8 mouse cellular contexts compared by ENCODE assay signal in the genomic region with DNA sequence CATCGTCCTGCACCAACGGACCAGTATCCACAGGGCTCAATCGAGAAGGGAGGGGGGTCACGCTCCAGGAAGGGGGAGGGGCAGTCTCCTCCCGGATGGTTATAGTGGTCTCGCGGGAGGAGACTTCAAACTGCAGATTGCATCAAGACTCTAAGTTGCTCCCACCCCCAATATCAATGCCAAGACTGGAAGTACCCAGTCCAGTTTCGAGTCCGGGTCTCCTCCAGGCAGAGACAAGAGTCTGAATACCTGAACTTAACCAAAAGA. TPM values are rescaled to one million over a fixed set of nuclear protein-coding genes. Genes with fewer than 3 reads are reported as not detected.
DNase-seq lines count a peak whose midpoint lies in the region; ATAC-seq and TF ChIP-seq lines count a peak whose summit lies in the region.

A gene (minus strand): TSS at position 74 of the 267 bp plus-strand sequence.

- TF ChIP-seq CTCF in E14TG2a.4 (conservative IDR thresholded peaks at IDR 0.05; ENCODE audit: low read length): no peak
- TF ChIP-seq CTCF in forebrain, postnatal 0 days (IDR thresholded peaks at IDR 0.05; ENCODE audit: low read depth): no peak
- no peak for TF ChIP-seq CTCF in liver, embryonic 14.5 days (IDR thresholded peaks at IDR 0.05; ENCODE audit: low read depth)

- intact Hi-C loops in heart, postnatal 25 days (cut with DNase I): loop anchor here (2.0 kb wide), 1 partner anchor 96 kb away; no protein-coding TSS in a partner anchor

- H3K9me3 ChIP-seq in heart, embryonic 14.5 days (ENCODE audit: control insufficient read depth, low read length): peaks cover 5% of the 10 kb centered on the region; the same call in 1 of the 2 replicates
- no peaks in the 10 kb centered on the region for H3K9me3 ChIP-seq in E14TG2a.4 (ENCODE audit: low read length)
- no peaks in the 10 kb centered on the region for H3K9me3 ChIP-seq in forebrain, postnatal 0 days (ENCODE audit: low read length)
- no peaks in the 10 kb centered on the region for H3K9me3 ChIP-seq in liver, embryonic 14.5 days (ENCODE audit: control insufficient read depth, low read length)

- WGBS in heart, embryonic 14.5 days: 5% methylated on average over 9 of the region's 9 CpGs
- whole genome bisulfite sequencing in forebrain, postnatal 0 days: 5% methylated on average over 9 of the region's 9 CpGs
- 6% methylated on average over 9 of the region's 9 CpGs for WGBS in liver, embryonic 14.5 days (ENCODE audit: insufficient replicate concordance)

- H3K4me2 ChIP-seq in heart, embryonic 14.5 days (ENCODE audit: low read length): peak within 1 kb of the TSS; percentile 57
- H3K4me2 ChIP-seq in forebrain, postnatal 0 days (ENCODE audit: low read depth): no peak within 1 kb of the TSS
- H3K4me2 ChIP-seq in liver, embryonic 14.5 days (ENCODE audit: low read depth): peak within 1 kb of the TSS; percentile 30

- H3K4me3 ChIP-seq in heart, embryonic 14.5 days (ENCODE audit: control insufficient read depth in 1 of 2, insufficient read depth in 1 of 2, low read depth in 1 of 2, low read length in 2 of 2): peak within 1 kb of the TSS in 1 of 2 experiments; percentile 23; a peak in 2 of 4 replicates
- H3K4me3 ChIP-seq in E14TG2a.4 (replicated peaks; ENCODE audit: low read length): peak within 1 kb of the TSS; percentile 67
- 0 out of 2 replicates have a peak within 1 kb of the TSS, but pooled peaks have one; percentile 0 for H3K4me3 ChIP-seq in forebrain, postnatal 0 days (ENCODE audit: low read depth, low read length)
- no peak within 1 kb of the TSS for H3K4me3 ChIP-seq in liver, embryonic 14.5 days (ENCODE audit: insufficient read depth in 1 of 2, low read depth in 2 of 2, low read length in 2 of 2)

- H3K27ac ChIP-seq in heart, embryonic 14.5 days (replicated peaks in 1 of 2; ENCODE audit: control insufficient read depth in 1 of 2, insufficient read depth in 1 of 2, low read depth in 2 of 2, low read length in 2 of 2): no peak within 1 kb of the TSS
- H3K27ac ChIP-seq in forebrain, postnatal 0 days (ENCODE audit: low read depth, low read length): no peak within 1 kb of the TSS
- H3K27ac ChIP-seq in liver, embryonic 14.5 days: no peak within 1 kb of the TSS

- peaks cover 11 to 39% of the 10 kb centered on the region in 2 experiments for H3K4me1 ChIP-seq in heart, embryonic 14.5 days (ENCODE audit: control insufficient read depth in 2 of 2, insufficient read depth in 2 of 2, low read length in 2 of 2)
- H3K4me1 ChIP-seq in E14TG2a.4 (replicated peaks; ENCODE audit: low read depth, low read length): peaks cover 75% of the 10 kb centered on the region
- peaks cover 8% of the 10 kb centered on the region for H3K4me1 ChIP-seq in forebrain, postnatal 0 days (ENCODE audit: insufficient read depth)
- H3K4me1 ChIP-seq in liver, embryonic 14.5 days (replicated peaks; ENCODE audit: control insufficient read depth in 2 of 2, insufficient read depth in 2 of 2, low read length in 1 of 2): peaks cover 7 to 13% of the 10 kb centered on the region in 2 experiments

- ATAC-seq in heart, embryonic 14.5 days (ENCODE audit: insufficient number of reproducible peaks, insufficient read depth, low FRiP score, low read depth): no peak
- ATAC-seq in forebrain, postnatal 0 days: no peak
- ATAC-seq in liver, embryonic 14.5 days (ENCODE audit: insufficient read depth): no peak

- peaks cover 51% of the 10 kb centered on the region for H3K27me3 ChIP-seq in heart, embryonic 14.5 days (ENCODE audit: control insufficient read depth, insufficient read depth, low read length)
- H3K27me3 ChIP-seq in E14TG2a.4 (ENCODE audit: insufficient read depth, low read length): peaks cover 60% of the 10 kb centered on the region
- peaks cover 51% of the 10 kb centered on the region for H3K27me3 ChIP-seq in forebrain, postnatal 0 days (ENCODE audit: insufficient read depth, low read length)
- peaks cover 61% of the 10 kb centered on the region for H3K27me3 ChIP-seq in liver, embryonic 14.5 days (ENCODE audit: control insufficient read depth, insufficient read depth, low read length)

- TF ChIP-seq EP300 in liver, embryonic 14.5 days (IDR thresholded peaks at IDR 0.05; ENCODE audit: low read depth): no peak

- no peaks in the 10 kb centered on the region for H3K36me3 ChIP-seq in heart, embryonic 14.5 days (ENCODE audit: control insufficient read depth, insufficient read depth, low read length)
- H3K36me3 ChIP-seq in E14TG2a.4 (ENCODE audit: insufficient read depth, low read length): no peaks in the 10 kb centered on the region
- H3K36me3 ChIP-seq in forebrain, postnatal 0 days (ENCODE audit: insufficient read depth): no peaks in the 10 kb centered on the region
- H3K36me3 ChIP-seq in liver, embryonic 14.5 days (replicated peaks; ENCODE audit: control insufficient read depth, insufficient read depth, low read depth): no peaks in the 10 kb centered on the region

- no peak for DNase-seq in heart, postnatal 25 days (ENCODE audit: low spot score)
- no peak for DNase-seq in forebrain, postnatal 0 days
- no peak for DNase-seq in liver, embryonic 14.5 days (ENCODE audit: low read depth in 3 of 3, low spot score in 3 of 3)
- no peak for DNase-seq in right cerebral cortex, postnatal 36 days (ENCODE audit: low spot score in 2 of 2)
- DNase-seq in cerebellum, adult 8-10 months: no peak
- no peak for DNase-seq in retina, embryonic 14.5 days (ENCODE audit: low spot score)

- H3K9ac ChIP-seq in heart, embryonic 14.5 days (ENCODE audit: low read length): no peak within 1 kb of the TSS
- no peak within 1 kb of the TSS for H3K9ac ChIP-seq in forebrain, postnatal 0 days
- no peak within 1 kb of the TSS for H3K9ac ChIP-seq in liver, embryonic 14.5 days (replicated peaks)

RNA-seq across cellular contexts. Expression of the gene that starts here (rescaled TPM):
- polyA plus RNA-seq in heart, embryonic 14.5 days (2014; fragmentation: Nextera tagmentation; extraction: Ambion mirVana): 1.4 and 1.7 TPM in 2 replicates
- not detected for total RNA-seq in heart, postnatal 25 days (2021)
- 0.71 and 1.6 TPM in 2 replicates for total RNA-seq in forebrain, postnatal 0 days (2014; rRNA removed)
- polyA plus RNA-seq in forebrain, postnatal 0 days (2015; fragmentation: Nextera tagmentation; extraction: Ambion mirVana): 1.2 and 2.4 TPM in 2 replicates
- 0.13 and 0.16 TPM in 2 replicates for polyA plus RNA-seq in liver, embryonic 14.5 days (2012; rRNA removed)
- polyA plus RNA-seq in liver, embryonic 14.5 days (2014; fragmentation: Nextera tagmentation; extraction: Ambion mirVana): 0.28 and 0.37 TPM in 2 replicates

Comparison
In these comparisons a context has a peak if more than half of its experiments do, and no peak if none do; other contexts are left out.
1. H3K4me3 ChIP-seq: peak in E14TG2a.4 (single experiment) and forebrain, postnatal 0 days (single experiment); none in liver, embryonic 14.5 days (0 of 2).